Comparison of ENCODE assay signal across 21 mouse cellular contexts in the genomic region with DNA sequence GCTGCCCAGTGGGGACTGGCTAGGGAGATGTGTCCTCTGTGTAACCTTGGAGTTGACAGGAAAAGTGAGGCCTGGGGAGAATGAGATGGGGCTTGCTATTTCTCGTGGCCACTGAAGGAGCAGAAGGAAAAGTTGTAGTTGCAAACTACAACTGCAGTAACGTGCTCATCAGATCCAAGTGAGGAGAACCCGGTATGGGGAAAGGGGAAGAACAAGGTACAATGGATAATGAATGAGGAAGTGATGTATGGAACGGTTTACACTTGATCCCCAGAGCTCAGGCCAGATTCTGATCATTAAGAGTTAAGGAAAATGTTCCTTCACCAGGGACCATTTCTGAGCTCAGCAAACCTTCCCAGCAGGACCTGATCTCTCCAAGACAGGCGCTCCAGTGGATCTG.
DNase-seq lines count a peak whose midpoint lies in the region; ATAC-seq lines count a peak whose summit lies in the region.
"Had no signal": no experiment of that assay in that cellular context is flagged by ENCODE, and none has a peak within 500 bp of the region (broad histone marks: within the 10 kb centered on the region; RNA-seq: fewer than 3 reads in every experiment).

No protein-coding gene starts in this region.

- H3K9me3 ChIP-seq in intestine, embryonic 16.5 days (ENCODE audit: control insufficient read depth, low read length), result no peaks in the 10 kb centered on the region
- H3K9me3 ChIP-seq in intestine, embryonic 15.5 days, result no peaks in the 10 kb centered on the region
- H3K9me3 ChIP-seq in lung, embryonic 15.5 days, result no peaks in the 10 kb centered on the region
- no peaks in the 10 kb centered on the region for H3K9me3 ChIP-seq in stomach, embryonic 16.5 days (replicated peaks; ENCODE audit: control insufficient read depth, low read length)
- H3K9me3 ChIP-seq: embryonic facial prominence, embryonic 13.5 days; forebrain, embryonic 12.5 days; heart, embryonic 15.5 days; hindbrain, embryonic 10.5 days had no signal

- intact Hi-C loops in left cerebral cortex, postnatal 36 days (cut with DNase I), result no loop called here

- H3K27me3 ChIP-seq in intestine, embryonic 16.5 days (replicated peaks; ENCODE audit: control insufficient read depth, insufficient read depth, low read length), result no peaks in the 10 kb centered on the region
- H3K27me3 ChIP-seq in intestine, embryonic 15.5 days (replicated peaks), result no peaks in the 10 kb centered on the region
- no peaks in the 10 kb centered on the region for H3K27me3 ChIP-seq in lung, embryonic 15.5 days
- H3K27me3 ChIP-seq in stomach, embryonic 16.5 days (ENCODE audit: control insufficient read depth, insufficient read depth, low read length), result no peaks in the 10 kb centered on the region
- H3K27me3 ChIP-seq: CH12.LX; embryonic facial prominence, embryonic 13.5 days; forebrain, embryonic 12.5 days had no signal

- no peak for DNase-seq in lung, adult 18-20 months
- no peak for DNase-seq in left cerebral cortex, postnatal 36 days (ENCODE audit: low spot score in 2 of 2)
- DNase-seq: adrenal gland, adult 2 months; adrenal gland, postnatal 25 days; cerebellum, adult 18-20 months; cerebellum, adult 9-11 months; cerebellum, postnatal 36 days; gastrocnemius, postnatal 14 days had no signal

- WGBS in intestine, embryonic 16.5 days, result 86% methylated on average over 5 of the region's 5 CpGs
- WGBS in intestine, embryonic 15.5 days, result 83% methylated on average over 5 of the region's 5 CpGs
- 78% methylated on average over 5 of the region's 5 CpGs for WGBS in lung, embryonic 15.5 days
- 80% methylated on average over 5 of the region's 5 CpGs for WGBS in stomach, embryonic 16.5 days

- H3K36me3 ChIP-seq in intestine, embryonic 16.5 days (ENCODE audit: control insufficient read depth, insufficient read depth, low read length), result no peaks in the 10 kb centered on the region
- H3K36me3 ChIP-seq in intestine, embryonic 15.5 days, result no peaks in the 10 kb centered on the region
- H3K36me3 ChIP-seq in lung, embryonic 15.5 days, result no peaks in the 10 kb centered on the region
- no peaks in the 10 kb centered on the region for H3K36me3 ChIP-seq in stomach, embryonic 16.5 days (ENCODE audit: control insufficient read depth, insufficient read depth, low read length)
- H3K36me3 ChIP-seq: embryonic facial prominence, embryonic 13.5 days; forebrain, embryonic 12.5 days; heart, embryonic 15.5 days; hindbrain, embryonic 10.5 days had no signal

- H3K4me1 ChIP-seq in intestine, embryonic 16.5 days (ENCODE audit: control insufficient read depth, insufficient read depth, low read length), result peaks cover 38% of the 10 kb centered on the region
- H3K4me1 ChIP-seq in intestine, embryonic 15.5 days (replicated peaks), result peaks cover 32% of the 10 kb centered on the region
- H3K4me1 ChIP-seq in lung, embryonic 15.5 days, result peaks cover 64% of the 10 kb centered on the region
- peaks cover 36% of the 10 kb centered on the region for H3K4me1 ChIP-seq in stomach, embryonic 16.5 days (ENCODE audit: control insufficient read depth, insufficient read depth, low read length)

- ATAC-seq in intestine, embryonic 16.5 days, result no peak
- ATAC-seq in intestine, embryonic 15.5 days, result no peak
- ATAC-seq in lung, embryonic 15.5 days (ENCODE audit: borderline replicate concordance, extremely low read depth, low FRiP score, low TSS enrichment), result no peak
- ATAC-seq in granulocyte monocyte progenitor cell, adult 5-6 weeks (replicated peaks; ENCODE audit: poor library complexity, severe bottlenecking), result peak; percentile 60
- ATAC-seq in stomach, embryonic 16.5 days (ENCODE audit: insufficient read depth, low FRiP score), result no peak
- ATAC-seq: forebrain, embryonic 16.5 days had no signal

- no peak overlapping the region for H3K9ac ChIP-seq in intestine, embryonic 16.5 days (ENCODE audit: low read depth, low read length)
- H3K9ac ChIP-seq in intestine, embryonic 15.5 days, result no peak overlapping the region
- no peak overlapping the region for H3K9ac ChIP-seq in lung, embryonic 15.5 days
- H3K9ac ChIP-seq in stomach, embryonic 16.5 days (ENCODE audit: low read length), result no peak overlapping the region
- H3K9ac ChIP-seq: embryonic facial prominence, embryonic 13.5 days; forebrain, embryonic 12.5 days; heart, embryonic 15.5 days; hindbrain, embryonic 14.5 days had no signal

- no peak overlapping the region for H3K4me3 ChIP-seq in intestine, embryonic 16.5 days (ENCODE audit: low read length)
- H3K4me3 ChIP-seq in intestine, embryonic 15.5 days (replicated peaks), result no peak overlapping the region
- H3K4me3 ChIP-seq in lung, embryonic 15.5 days, result no peak overlapping the region
- no peak overlapping the region for H3K4me3 ChIP-seq in stomach, embryonic 16.5 days (replicated peaks; ENCODE audit: low read length)
- H3K4me3 ChIP-seq: embryonic facial prominence, embryonic 13.5 days; forebrain, embryonic 12.5 days; heart, embryonic 15.5 days; hindbrain, embryonic 10.5 days had no signal

- no peak overlapping the region for H3K4me2 ChIP-seq in intestine, embryonic 16.5 days (ENCODE audit: low read depth, low read length)
- no peak overlapping the region for H3K4me2 ChIP-seq in intestine, embryonic 15.5 days (replicated peaks)
- H3K4me2 ChIP-seq in lung, embryonic 15.5 days, result no peak overlapping the region
- H3K4me2 ChIP-seq in stomach, embryonic 16.5 days (ENCODE audit: low read depth, low read length), result no peak overlapping the region
- H3K4me2 ChIP-seq: embryonic facial prominence, embryonic 13.5 days; forebrain, embryonic 12.5 days; heart, embryonic 11.5 days; heart, embryonic 15.5 days; hindbrain, embryonic 14.5 days had no signal

- H3K27ac ChIP-seq in intestine, embryonic 16.5 days (ENCODE audit: low read length), result peak overlapping the region; percentile 47; the same call in 1 of the 2 replicates
- H3K27ac ChIP-seq in intestine, embryonic 15.5 days, result no peak overlapping the region
- H3K27ac ChIP-seq in lung, embryonic 15.5 days, result 0 out of 2 replicates have a peak overlapping the region, but pooled peaks have one; percentile 74
- peak overlapping the region; percentile 89; the same call in 1 of the 2 replicates for H3K27ac ChIP-seq in stomach, embryonic 16.5 days (ENCODE audit: low read length)
- H3K27ac ChIP-seq: embryonic facial prominence, embryonic 13.5 days; forebrain, embryonic 12.5 days; hindbrain, embryonic 10.5 days; hindbrain, embryonic 14.5 days had no signal
